Mouse (Mus musculus) hindbrain, embryonic 10.5 days (tissue): ENCODE data around the gene Fam214a. TPM values are rescaled to one million over a fixed set of nuclear protein-coding genes. Genes with fewer than 3 reads are reported as not detected.
"Not testable (repeated sequence)": the region's sequence is repeated elsewhere in the genome, so short reads cannot be mapped to it uniquely, and the experiment has no call there.

ENCODE experiments used
- DNase-seq: peaks from one replicate; pipeline ENCODE4 v3.0.0-alpha.2; 2017; ENCODE audit warnings: low spot score
- H3K27ac ChIP-seq: fragments of 300-500 bp; sonication (generic); 2 replicates; pipeline ENCODE4 v1.5.1; 2016; ENCODE audit warnings: mild to moderate bottlenecking, moderate library complexity
- H3K27me3 ChIP-seq: fragments of 300-500 bp; sonication (generic); 2 replicates; pipeline ENCODE4 v1.6.1; 2016; ENCODE audit warnings: mild to moderate bottlenecking; ENCODE audit not compliant: poor library complexity, insufficient read depth, severe bottlenecking
- H3K36me3 ChIP-seq: fragments of 300-500 bp; sonication (generic); 2 replicates; pipeline ENCODE4 v1.6.1; 2016; ENCODE audit warnings: mild to moderate bottlenecking, moderate library complexity
- H3K4me1 ChIP-seq: fragments of 300-500 bp; sonication (generic); replicated peaks from 2 replicates; pipeline ENCODE4 v1.6.1; 2016; ENCODE audit warnings: mild to moderate bottlenecking
- H3K4me3 ChIP-seq: fragments of 300-500 bp; sonication (generic); 2 replicates; pipeline ENCODE4 v1.5.1; 2016; ENCODE audit warnings: mild to moderate bottlenecking, moderate library complexity
- H3K9me3 ChIP-seq: fragments of 300-500 bp; sonication (generic); 2 replicates; pipeline ENCODE4 v1.6.1; 2016; ENCODE audit warnings: mild to moderate bottlenecking, moderate library complexity
- WGBS: fragments of 180-500 bp; shearing (Covaris S2); methylation state at CpG from one replicate; pipeline ENCODE4 v1.1.7; 2016; 5-methylcytosine and 5-hydroxymethylcytosine counted together
- polyA plus RNA-seq: library from polyadenylated mRNA; unstranded; fragments of >200 nt; fragmentation: Nextera tagmentation; extraction: Ambion mirVana; gene quantifications from 2 replicates; pipeline ENCODE4 v1.2.1, GENCODE M21; 2016

The Fam214a gene
- polyA plus RNA-seq, 1 experiment from 2014 or later, result 13.1 TPM

GRCm38 (mm10) chr9:74975416-74975815, 22.7 kb downstream of the Fam214a start:
- 0 out of 2 replicates have a peak, but pooled peaks cover 3% of the 10 kb centered on the region for H3K27me3 ChIP-seq
- no peaks in the 10 kb centered on the region for H3K9me3 ChIP-seq
- peak overlapping the region; percentile 89 for H3K27ac ChIP-seq
- peaks cover 25% of the 10 kb centered on the region for H3K4me1 ChIP-seq
- no peak for DNase-seq
- peak overlapping the region; percentile 62 for H3K4me3 ChIP-seq
- H3K36me3 ChIP-seq, result no peaks in the 10 kb centered on the region
- WGBS, result 21% methylated on average over 7 of the region's 7 CpGs

GRCm38 (mm10) chr9:74975911-74976563, 23.4 kb downstream of the Fam214a start:
- Histone ChIP-seq H3K9me3 (no peaks in the 10 kb centered on the region), H3K36me3 (no peaks in the 10 kb centered on the region), H3K27me3 (0 out of 2 replicates have a peak, but pooled peaks cover 3% of the 10 kb centered on the region), H3K4me1 (peaks cover 25% of the 10 kb centered on the region), H3K4me3 (peak overlapping the region; percentile 62), H3K27ac (peak overlapping the region; percentile 89)
- peak; percentile 88 for DNase-seq
- WGBS, result under 1% methylated on average over 23 of the region's 23 CpGs

- no peak for DNase-seq
- H3K4me1 ChIP-seq, result peaks cover 25% of the 10 kb centered on the region
- H3K9me3 ChIP-seq, result no peaks in the 10 kb centered on the region
- H3K4me3 ChIP-seq, result no peak overlapping the region
- no peak overlapping the region for H3K27ac ChIP-seq
- no peaks in the 10 kb centered on the region for H3K36me3 ChIP-seq
- WGBS, result 87% methylated on average over 2 of the region's 2 CpGs
- 0 out of 2 replicates have a peak, but pooled peaks cover 3% of the 10 kb centered on the region for H3K27me3 ChIP-seq
Measured at GRCm38 (mm10) chr9:74977251-74977650, 24.6 kb downstream of the Fam214a start.

GRCm38 (mm10) chr9:74977962-74978361, 25.3 kb downstream of the Fam214a start:
- H3K4me1 ChIP-seq, result peaks cover 25% of the 10 kb centered on the region
- WGBS, result 77% methylated on average over 7 of the region's 7 CpGs
- DNase-seq, result no peak
- H3K9me3 ChIP-seq, result no peaks in the 10 kb centered on the region
- H3K27ac ChIP-seq, result no peak overlapping the region
- 0 out of 2 replicates have a peak, but pooled peaks cover 3% of the 10 kb centered on the region for H3K27me3 ChIP-seq
- H3K4me3 ChIP-seq, result no peak overlapping the region
- H3K36me3 ChIP-seq, result no peaks in the 10 kb centered on the region

- Histone ChIP-seq H3K27me3 (0 out of 2 replicates have a peak, but pooled peaks cover 3% of the 10 kb centered on the region), H3K27ac (no peak overlapping the region), H3K36me3 (no peaks in the 10 kb centered on the region), H3K9me3 (no peaks in the 10 kb centered on the region), H3K4me1 (peaks cover 25% of the 10 kb centered on the region), H3K4me3 (no peak overlapping the region)
- 87% methylated on average over 7 of the region's 7 CpGs for WGBS
- DNase-seq, result no peak
Measured at GRCm38 (mm10) chr9:74978868-74979267, 26.2 kb downstream of the Fam214a start.

GRCm38 (mm10) chr9:74979371-74979770, 26.7 kb downstream of the Fam214a start:
- Histone ChIP-seq H3K4me3 (no peak overlapping the region), H3K9me3 (no peaks in the 10 kb centered on the region), H3K36me3 (no peaks in the 10 kb centered on the region), H3K27ac (no peak overlapping the region), H3K4me1 (peaks cover 23% of the 10 kb centered on the region), H3K27me3 (0 out of 2 replicates have a peak, but pooled peaks cover 3% of the 10 kb centered on the region)
- DNase-seq, result no peak
- 86% methylated on average over 5 of the region's 5 CpGs for WGBS

GRCm38 (mm10) chr9:74979866-74980265, 27.2 kb downstream of the Fam214a start:
- Histone ChIP-seq H3K4me3 (no peak overlapping the region), H3K4me1 (peaks cover 18% of the 10 kb centered on the region), H3K36me3 (no peaks in the 10 kb centered on the region), H3K27me3 (0 out of 2 replicates have a peak, but pooled peaks cover 3% of the 10 kb centered on the region), H3K27ac (no peak overlapping the region), H3K9me3 (no peaks in the 10 kb centered on the region)
- WGBS, result 71% methylated on average over 1 of the region's 1 CpGs
- DNase-seq, result no peak

GRCm38 (mm10) chr9:74981663-74982111, 29.0 kb downstream of the Fam214a start:
- 71% methylated on average over 3 of the region's 3 CpGs for WGBS
- no peak for DNase-seq
- Histone ChIP-seq H3K4me1 (peaks cover 11% of the 10 kb centered on the region; the same call in 1 of the 2 replicates), H3K36me3 (no peaks in the 10 kb centered on the region), H3K9me3 (no peaks in the 10 kb centered on the region), H3K27ac (no peak overlapping the region), H3K4me3 (no peak overlapping the region), H3K27me3 (no peaks in the 10 kb centered on the region)

- DNase-seq, result no peak
- 86% methylated on average over 8 of the region's 8 CpGs for WGBS
- Histone ChIP-seq H3K27ac (no peak overlapping the region), H3K36me3 (no peaks in the 10 kb centered on the region), H3K9me3 (no peaks in the 10 kb centered on the region), H3K27me3 (no peaks in the 10 kb centered on the region), H3K4me3 (no peak overlapping the region), H3K4me1 (0 out of 2 replicates have a peak, but pooled peaks cover 13% of the 10 kb centered on the region)
Measured at GRCm38 (mm10) chr9:74982193-74982592, 29.5 kb downstream of the Fam214a start.

- not testable (repeated sequence) for DNase-seq, H3K4me3 ChIP-seq, H3K27me3 ChIP-seq, H3K9me3 ChIP-seq, H3K36me3 ChIP-seq, H3K27ac ChIP-seq
- H3K4me1 ChIP-seq, result 0 out of 2 replicates have a peak, but pooled peaks cover 15% of the 10 kb centered on the region
- 84% methylated on average over 1 of the region's 1 CpGs for whole genome bisulfite sequencing
Measured at GRCm38 (mm10) chr9:74982722-74983121, 30.0 kb downstream of the Fam214a start.

- Histone ChIP-seq H3K36me3 (no peaks in the 10 kb centered on the region), H3K9me3 (no peaks in the 10 kb centered on the region), H3K4me1 (0 out of 2 replicates have a peak, but pooled peaks cover 15% of the 10 kb centered on the region), H3K27me3 (no peaks in the 10 kb centered on the region), H3K27ac (no peak overlapping the region), H3K4me3 (no peak overlapping the region)
- no peak for DNase-seq
- WGBS, result 83% methylated on average over 14 of the region's 14 CpGs
Measured at GRCm38 (mm10) chr9:74985173-74985715, 32.6 kb downstream of the Fam214a start.

GRCm38 (mm10) chr9:74985770-74986169, 33.1 kb downstream of the Fam214a start:
- 62% methylated on average over 2 of the region's 2 CpGs for WGBS
- no peak overlapping the region for H3K27ac ChIP-seq

GRCm38 (mm10) chr9:74988893-74989460, 36.3 kb downstream of the Fam214a start:
- Histone ChIP-seq H3K4me1 (0 out of 2 replicates have a peak, but pooled peaks cover 15% of the 10 kb centered on the region), H3K9me3 (no peaks in the 10 kb centered on the region), H3K27me3 (no peaks in the 10 kb centered on the region), H3K27ac (no peak overlapping the region), H3K4me3 (no peak overlapping the region), H3K36me3 (no peaks in the 10 kb centered on the region)
- 91% methylated on average over 7 of the region's 7 CpGs for WGBS
- no peak for DNase-seq

More at GRCm38 (mm10) chr9:74985770-74986169, 33.1 kb downstream of the Fam214a start:
- Histone ChIP-seq H3K9me3 (no peaks in the 10 kb centered on the region), H3K4me1 (0 out of 2 replicates have a peak, but pooled peaks cover 15% of the 10 kb centered on the region), H3K27me3 (no peaks in the 10 kb centered on the region), H3K36me3 (no peaks in the 10 kb centered on the region), H3K4me3 (no peak overlapping the region)
- DNase-seq, result no peak
